Mouse (Mus musculus): ENCODE measurements around the gene Duoxa1.

Duoxa1 gene

DNA sequence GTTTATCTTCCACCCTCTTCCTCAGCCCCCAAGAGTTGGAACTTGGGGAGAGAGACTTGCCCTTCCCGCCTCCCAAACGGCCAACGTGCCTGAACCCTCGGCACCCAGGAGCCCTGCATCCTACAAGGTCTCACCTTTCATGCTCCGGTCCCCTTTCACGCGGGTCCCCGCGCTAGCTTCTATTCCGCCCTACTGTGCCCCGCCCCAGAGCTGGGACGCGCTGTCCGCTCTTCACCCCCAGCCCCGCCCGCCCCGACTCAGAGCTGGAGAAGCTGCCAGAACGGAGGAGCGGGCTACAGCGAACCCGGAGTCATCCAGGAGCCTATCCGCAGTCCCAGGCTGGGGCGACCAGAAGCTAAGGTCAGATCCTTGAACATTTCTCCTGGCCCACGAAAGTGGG lies at the start of gene Duoxa1:
Gene Duoxa1 (minus strand): TSS at position 195 of the 400 bp plus-strand sequence.
- in situ Hi-C loops (cut with MboI, MseI) = no loop called here

DNA sequence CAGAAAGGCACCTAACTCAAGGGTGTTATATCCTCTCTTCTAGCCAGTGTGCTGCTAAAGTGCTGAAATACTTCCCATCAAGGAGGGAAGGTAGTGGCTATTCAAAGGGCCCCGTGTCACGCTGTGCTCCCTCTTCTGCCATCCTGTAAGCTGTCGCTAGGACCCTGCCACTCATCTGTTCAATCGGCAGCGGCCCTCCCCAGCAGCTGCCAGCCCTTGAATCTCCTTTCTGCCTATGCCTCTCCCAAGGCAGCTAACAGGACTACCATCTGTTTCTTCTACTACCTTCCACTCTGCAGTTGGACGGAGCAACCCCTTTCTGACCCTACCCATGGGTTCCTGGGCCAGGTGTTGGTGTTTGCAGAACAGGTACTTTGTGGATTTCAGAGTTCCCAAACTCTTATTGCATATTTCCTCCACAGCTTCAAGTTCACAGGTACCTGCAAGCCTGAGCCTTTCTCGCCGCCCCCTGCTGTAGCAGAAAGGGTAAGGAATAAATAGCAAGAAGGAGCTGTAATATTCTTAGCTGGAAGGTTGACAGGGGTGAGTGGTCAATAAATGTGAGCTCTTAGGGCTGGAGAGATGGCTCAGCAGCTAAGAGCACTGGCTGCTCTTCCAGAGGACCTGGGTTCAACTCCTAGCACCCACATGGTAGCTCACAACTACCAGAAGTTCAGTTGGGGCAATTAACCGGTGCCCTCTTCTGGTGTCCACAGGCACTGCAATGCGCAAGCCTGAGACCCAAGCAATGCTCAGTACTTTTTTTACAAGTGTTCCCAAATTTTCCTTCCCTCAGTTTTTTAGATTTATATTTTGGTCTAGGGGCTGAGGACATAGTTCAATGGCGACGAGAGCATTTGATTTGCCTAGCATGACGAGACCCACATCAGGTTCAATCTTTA lies 49.3 kb upstream of the Duoxa1 start:
- in situ Hi-C loops (cut with MboI, MseI) = no loop called here

DNA sequence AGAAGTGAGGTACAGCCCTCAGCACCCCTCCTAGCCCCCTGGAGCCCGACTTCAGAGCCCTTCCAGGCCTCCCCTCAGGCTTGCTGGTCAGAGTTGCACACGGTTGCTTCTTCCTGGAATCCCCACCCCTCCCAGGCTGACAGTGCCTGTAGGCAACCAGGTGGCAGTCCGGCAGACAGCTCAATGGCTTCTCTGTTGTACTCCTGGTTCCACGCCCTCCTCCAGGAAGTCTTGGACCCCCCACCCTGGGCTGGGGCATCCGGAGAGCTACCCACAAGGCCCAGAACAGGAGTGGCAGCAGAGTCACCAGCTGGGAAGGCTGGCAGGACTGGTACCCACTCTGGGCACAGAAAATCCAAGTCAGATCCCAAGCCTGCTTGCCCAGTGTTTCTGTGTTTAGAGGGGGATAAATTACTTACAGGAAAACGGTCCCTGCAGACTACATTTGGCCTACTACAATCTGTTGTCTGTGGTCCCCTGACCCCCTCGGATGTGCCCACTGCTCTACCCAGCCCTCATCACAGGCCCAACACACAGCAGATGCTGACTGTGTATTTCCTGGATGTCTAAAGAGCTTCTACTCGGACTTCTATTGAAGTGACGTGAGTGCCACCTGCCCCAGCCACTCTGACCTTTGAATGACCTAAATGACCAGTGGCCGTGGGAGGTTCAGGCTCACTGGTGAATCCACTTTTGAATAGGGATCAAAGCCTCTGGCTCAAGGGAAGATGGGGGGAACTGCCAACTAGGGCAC lies 48.5 kb upstream of the Duoxa1 start:
- in situ Hi-C loops (cut with MboI, MseI) = no loop called here

DNA sequence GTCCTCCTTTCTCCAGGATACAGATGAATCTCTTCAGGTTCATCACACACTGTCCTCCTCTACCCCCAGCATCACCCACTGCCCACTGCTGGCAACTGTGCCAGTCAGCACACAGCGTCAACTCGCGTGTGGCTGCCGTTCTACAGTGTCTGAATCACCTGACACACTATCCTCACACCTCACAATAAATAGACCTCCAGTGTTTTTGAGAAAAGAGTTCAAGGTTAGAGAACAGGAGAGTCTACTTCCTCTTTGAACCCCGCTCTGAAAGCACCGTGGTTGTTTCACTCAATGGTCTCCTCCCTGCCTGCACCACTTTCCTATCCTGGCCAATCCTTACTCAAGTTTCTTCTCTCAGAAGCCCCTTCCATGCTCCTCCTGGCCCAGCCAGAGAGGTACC lies 47.7 kb upstream of the Duoxa1 start:
- in situ Hi-C loops (cut with MboI, MseI) = no loop called here

DNA sequence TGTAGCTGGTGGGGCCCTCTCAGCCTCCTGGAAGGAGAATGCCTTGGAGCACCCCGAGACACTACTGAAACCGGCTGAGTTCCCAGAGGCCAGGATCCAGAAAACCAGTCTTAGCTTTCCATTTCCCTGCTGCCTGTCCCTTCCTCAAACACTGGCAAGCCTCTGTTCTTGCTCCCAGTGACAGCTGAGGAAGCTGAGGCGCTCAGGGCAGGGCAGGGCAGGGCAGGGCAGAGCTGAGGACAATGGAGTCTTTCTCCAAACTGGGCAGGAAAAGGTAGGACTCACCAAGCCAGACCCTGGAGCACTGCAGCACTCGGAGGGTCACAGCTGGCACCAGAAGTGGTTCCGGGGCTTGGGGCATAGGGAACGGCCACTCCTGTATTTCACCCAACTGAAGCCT lies 46.8 kb upstream of the Duoxa1 start:
- in situ Hi-C loops (cut with MboI, MseI) = no loop called here

DNA sequence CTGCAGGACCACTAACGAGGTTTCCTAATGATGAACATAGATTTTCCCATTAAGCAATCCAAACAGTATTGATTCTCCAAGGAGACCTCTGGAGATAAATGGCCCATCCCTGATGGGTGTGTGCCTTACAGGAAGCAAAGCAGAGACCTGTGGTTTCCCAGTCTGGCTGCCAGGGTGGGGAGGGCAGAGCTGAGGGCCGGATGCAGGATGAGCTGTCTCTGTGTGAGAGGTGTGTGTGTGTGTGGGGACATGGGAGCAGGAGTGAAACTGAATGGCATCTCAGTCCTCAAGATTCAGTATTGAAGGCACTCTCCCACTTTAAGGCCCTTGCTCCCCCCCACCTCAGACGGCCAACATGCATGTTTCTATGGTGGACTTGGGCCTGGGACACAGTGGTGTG lies 42.7 kb upstream of the Duoxa1 start:
- in situ Hi-C loops (cut with MboI, MseI) = no loop called here

DNA sequence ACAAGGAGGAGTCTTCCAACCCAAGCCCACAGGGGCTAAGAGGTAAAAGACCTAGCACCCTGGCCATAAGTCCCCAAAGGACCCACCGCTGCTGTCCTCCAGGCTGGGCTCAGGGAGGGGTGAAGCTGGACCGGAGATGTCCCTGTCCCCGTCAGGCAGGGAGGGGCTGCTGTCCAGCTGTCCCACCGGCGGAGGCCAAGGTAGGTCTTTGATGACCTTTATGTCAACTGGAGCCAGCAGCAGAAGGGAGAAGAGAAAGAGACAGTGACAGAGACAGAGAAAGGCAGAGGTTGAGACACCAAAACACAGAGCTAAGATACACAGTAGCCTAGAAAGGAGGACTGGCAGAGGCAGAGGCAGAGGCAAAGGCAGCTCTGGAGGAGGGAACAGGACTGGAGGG lies 41.9 kb upstream of the Duoxa1 start:
- in situ Hi-C loops (cut with MboI, MseI) = no loop called here

DNA sequence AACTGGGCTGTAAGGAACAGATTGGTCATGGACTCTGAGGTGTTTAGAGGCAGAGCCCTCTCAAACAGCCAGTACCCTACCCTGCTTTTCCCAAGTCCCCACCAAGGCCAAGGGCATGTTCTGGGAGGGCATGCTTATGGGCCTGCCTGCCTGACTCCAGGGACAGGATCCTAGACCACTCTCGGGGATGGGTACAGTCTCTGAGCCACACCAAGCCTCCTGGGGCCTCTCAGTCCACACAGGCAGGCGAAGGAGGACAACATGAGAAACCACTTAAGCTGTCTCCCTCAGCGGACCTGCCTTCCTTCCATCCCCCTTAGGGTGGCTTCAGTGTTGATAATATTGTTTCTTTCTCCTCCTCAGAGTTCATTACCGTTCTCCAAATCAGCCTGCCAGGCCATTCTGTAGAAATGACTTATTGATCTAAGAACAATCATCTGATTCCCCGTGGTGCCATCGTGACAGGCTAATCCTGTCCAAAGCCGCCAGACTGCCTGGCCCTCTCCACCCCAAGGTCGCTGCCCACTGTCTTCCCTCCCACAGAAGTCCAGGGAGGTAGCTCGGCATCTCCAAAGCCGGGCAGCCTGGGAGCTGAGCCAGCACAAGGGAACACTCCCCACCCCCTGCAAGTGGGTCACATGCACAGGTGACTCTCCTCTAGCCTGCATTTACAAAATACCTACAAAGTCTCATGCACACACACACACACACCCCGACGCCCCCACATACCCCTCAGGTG lies 40.8 kb upstream of the Duoxa1 start:
- in situ Hi-C loops (cut with MboI, MseI) = no loop called here

DNA sequence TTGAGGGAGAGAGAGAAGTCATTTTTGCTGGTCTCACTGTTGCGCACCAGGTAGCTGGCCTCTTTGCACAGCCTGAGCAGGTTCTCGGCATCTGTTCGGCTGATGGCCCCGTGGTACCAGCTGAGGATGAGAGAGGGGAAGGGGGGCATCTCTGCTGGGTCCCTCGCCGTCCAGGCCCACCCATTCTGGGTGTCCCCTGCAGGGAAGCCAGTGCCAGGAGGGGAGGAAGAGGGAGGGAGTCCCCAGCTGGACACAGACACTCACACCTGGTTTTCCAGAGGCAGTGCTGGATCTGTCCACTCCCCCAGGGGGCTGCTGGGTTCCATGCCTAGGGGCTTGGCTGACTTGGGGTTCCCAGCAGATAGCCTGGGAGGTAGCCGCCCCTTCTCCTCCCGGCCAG lies 40.2 kb upstream of the Duoxa1 start:
- in situ Hi-C loops (cut with MboI, MseI) = no loop called here

DNA sequence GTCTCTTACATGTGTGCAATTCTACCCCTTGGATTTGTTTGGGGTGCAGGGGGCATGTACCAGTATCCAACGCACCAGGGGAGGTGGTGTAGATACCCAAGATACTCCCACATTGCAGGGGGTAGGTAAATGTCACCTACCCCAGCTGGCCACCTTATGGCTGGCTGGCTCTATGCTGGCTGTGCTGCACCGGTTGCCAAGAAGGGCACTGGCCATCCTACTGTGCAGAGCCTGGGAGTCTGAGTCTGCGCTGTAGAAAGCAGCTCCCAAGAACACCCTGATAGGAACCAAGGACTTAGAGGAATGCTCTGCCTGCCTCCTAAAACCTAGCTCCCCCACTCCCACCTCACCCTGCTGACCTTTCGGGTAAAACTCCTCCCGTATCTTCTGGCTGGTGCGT lies 39.5 kb upstream of the Duoxa1 start:
- in situ Hi-C loops (cut with MboI, MseI) = no loop called here

DNA sequence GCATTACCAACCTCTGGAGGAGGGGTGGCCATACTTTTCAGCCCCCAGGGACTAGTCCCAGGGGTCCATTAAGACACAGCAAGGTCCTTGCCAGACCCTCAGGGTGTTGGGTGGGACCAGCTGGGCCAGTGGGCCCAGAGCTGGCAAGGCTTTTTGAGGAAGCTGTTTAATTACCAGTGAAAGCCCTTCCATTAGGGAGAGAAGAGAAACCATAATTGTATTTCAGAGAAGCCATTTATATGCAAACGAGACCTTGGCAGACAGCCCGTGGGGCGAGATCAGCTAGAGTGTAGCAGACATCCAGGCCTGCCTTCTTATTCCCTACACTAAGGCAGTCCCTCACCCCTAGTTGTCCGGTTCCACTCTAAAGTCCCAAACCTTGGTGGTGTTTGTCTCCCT lies 38.4 kb upstream of the Duoxa1 start:
- in situ Hi-C loops (cut with MboI, MseI) = no loop called here

DNA sequence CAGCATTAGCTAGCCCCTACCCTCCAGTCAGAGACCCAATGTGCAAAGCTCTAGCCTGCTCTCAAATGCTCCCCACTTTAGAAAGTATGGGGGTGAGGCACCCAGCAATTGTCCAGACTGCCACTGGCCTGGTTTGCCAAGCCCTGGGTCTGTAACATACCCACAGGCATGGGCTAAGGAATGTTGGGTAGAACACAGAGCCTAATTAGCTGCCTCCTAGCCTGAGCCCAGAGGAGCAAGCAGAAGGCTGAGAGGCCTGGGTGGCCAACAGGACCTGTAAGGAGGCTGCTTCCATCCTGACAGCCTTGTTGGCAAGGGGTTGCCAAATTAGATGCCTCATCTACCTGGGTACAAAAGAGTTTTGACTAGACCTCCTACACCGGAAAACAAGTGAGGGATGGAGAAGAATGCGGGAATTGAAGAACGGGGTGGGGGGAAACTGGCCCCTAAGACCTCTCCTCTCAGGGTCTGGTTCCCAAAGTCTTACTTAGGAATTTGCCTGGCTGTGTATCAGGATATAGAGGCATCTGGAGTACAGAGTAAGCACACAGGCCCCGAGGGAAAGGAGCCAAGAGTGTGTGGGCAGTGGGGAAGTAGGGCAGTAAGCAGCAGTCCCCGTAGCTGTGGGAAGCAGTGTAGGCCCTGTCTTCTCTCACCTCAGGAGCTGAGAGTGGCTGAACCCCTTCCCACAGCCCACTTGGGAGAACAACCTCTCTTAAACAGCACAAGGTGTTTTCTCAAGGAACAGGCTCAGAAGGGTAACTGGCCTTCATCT lies 37.8 kb upstream of the Duoxa1 start:
- in situ Hi-C loops (cut with MboI, MseI) = no loop called here

DNA sequence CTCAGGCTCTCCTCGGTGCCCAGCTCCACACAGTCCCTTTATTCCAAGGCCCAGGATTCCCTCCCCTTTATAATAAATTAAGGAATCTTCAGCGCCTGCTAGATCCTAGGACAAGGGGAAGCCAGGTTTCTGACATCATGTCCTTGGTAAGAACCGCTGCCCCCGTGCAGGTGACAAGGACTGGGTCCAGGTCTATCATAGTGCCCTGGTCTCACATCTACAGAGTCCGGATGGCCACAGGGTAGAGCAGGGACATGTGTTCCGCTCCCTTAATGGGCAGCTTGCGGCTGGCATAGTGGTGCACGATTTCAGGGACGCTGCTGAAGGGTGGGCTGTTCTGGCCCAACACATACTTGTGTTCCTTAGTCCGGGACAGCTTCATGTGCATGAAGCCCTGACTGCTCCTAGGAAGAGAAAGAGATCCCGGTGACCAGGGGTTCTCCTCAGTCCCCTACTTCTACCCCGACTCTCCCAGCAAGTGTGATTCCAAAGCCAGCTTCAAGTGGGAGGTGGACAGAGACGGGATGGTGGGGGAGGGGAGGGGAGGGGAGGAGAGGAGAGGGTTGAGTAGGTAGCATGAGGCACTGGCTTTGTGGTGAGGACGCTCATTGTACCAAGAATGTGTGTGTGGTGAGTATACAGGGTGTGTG lies 35.7 kb upstream of the Duoxa1 start:
- in situ Hi-C loops (cut with MboI, MseI) = loop anchor here (5.0 kb wide), 1 partner anchor 42 kb away; no protein-coding TSS in a partner anchor

DNA sequence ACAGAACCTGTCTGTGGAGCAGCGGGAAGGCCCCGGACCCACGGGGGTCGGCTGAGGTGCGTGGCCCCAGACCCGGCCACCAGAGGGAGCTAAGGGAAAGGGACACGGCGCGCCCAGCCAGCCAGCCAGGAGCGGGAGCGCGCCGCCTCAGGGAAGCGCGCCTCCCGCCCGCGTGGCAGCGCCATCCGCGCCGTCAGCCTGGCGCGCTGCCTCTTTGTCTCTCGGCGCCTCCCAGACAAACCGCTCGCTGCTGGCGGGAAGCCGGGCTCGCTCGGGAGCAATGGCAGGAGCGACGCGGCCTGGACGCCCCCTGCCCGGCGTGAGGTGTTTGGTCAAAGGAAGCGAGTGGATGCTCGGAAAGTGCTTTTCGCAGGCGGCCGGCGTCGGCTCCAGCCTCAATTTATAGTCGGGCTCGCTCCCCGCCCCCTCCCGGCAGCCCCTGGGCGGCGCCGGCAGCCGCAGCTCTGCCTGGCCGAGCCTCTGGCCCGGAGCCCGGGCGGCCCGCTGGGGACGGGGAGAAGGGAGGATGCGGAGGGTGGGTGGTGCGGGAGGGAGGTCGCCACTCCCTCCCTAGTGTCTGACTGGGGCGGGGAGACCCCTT lies 35.1 kb upstream of the Duoxa1 start:
- in situ Hi-C loops (cut with MboI, MseI) = loop anchor here (5.0 kb wide), 1 partner anchor 41 kb away; no protein-coding TSS in a partner anchor

DNA sequence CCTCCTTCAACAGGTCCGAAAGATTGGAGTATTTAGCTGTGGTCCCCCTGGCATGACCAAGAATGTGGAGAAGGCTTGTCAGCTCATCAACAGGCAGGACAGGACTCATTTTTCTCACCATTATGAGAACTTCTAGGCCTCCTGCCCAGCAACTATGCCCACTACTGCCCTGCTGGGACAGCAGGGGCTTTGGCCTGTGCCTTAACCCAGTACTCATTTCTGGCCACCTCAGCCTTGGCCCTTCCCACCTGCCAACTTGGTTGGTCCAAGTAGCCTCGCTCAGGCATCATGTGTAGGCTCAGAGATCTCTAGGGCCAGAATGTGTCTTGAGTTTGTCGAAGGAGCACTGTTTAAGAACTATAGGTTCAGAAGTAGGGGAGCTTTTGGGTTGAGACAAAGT lies 33.7 kb upstream of the Duoxa1 start:
- in situ Hi-C loops (cut with MboI, MseI) = loop anchor here (5.0 kb wide), 1 partner anchor 40 kb away; no protein-coding TSS in a partner anchor

DNA sequence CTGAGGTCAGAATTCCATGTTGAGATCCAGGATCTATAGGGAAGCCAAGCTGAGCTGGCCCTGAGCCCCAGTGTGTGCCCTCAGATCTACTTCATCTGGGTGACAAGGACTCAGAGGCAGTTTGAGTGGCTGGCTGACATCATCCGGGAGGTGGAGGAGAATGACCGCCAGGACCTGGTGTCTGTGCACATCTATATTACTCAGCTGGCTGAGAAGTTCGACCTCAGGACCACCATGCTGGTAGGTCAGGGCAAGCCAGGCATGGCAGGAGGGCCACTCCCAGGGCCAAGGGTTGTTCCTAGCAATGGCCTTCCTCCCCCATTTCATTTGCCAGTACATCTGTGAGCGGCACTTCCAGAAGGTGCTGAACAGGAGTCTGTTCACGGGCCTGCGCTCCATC lies 32.6 kb upstream of the Duoxa1 start:
- in situ Hi-C loops (cut with MboI, MseI) = loop anchor here (5.0 kb wide), 1 partner anchor 39 kb away; no protein-coding TSS in a partner anchor

DNA sequence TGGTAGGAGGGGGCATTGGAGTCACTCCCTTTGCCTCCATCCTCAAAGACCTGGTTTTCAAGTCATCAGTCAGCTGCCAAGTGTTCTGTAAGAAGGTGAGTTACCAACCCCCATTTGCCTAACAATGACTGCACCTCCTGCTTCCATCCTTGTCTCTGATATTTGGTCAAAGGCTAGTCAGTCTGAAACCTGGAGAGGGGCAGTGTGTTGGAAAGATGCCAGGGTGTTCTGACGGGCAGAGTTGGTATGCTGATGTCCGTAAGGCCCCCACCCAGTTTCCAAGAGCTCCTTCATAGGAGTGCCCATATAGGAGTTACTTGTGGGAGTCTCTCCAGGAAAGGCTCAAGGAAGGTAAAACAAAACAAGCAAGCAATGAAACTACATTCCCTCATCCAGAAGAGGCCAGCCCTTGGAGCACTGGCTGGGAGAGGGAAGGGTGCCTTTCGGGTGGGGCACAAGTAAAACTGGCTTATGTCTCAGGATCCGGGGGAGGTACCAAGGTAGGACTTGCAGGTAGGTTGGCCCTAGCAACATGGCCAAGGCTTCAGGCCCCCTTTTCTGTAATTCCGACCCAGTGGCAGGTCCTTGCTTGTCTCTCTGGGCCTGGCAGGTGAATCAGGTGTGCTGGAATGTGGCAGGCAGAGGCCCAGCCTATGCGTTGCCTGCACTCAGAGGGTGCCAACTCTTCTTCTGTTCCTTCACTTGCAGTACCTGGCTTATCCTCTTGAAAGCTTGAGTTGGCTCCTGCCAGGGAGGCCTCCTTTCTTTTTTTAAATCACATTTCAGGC lies 31.8 kb upstream of the Duoxa1 start:
- in situ Hi-C loops (cut with MboI, MseI) = loop anchor here (5.0 kb wide), 1 partner anchor 38 kb away; no protein-coding TSS in a partner anchor

DNA sequence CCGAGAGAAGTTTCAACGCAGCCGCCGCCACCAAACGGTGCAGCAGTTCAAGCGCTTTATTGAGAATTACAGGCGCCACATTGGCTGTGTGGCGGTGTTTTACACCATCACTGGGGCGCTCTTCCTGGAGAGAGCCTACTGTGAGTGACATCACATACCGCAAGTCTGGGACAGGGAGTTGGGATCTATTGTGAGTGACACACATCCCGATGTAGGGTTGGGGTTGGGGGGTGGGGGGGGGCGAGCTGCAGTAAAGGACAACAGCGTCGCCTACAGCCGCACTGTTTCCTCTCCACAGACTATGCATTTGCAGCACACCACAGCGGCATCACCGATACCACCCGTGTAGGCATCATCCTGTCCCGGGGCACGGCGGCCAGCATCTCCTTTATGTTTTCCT lies 23.8 kb upstream of the Duoxa1 start:
- in situ Hi-C loops (cut with MboI, MseI) = no loop called here

DNA sequence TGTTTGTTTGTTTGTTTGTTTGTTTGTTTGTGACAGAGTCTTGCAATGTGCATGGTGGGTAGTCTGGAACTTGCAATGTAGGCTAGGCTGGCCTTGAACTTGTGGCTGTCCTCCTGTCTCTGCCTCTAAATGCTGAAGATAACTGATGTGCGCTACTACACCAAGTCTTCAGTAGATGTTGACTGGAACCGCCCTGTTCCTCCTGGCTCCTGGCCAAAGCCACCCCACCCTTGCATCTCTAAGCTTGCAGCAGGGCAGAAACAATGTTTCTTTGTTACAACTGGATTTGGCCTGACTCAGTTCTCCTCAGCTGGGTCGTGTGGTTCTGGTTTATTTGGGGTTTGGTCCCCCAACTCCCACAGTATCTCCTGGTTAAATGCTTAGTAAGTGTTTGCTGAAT lies 20.6 kb upstream of the Duoxa1 start:
- in situ Hi-C loops (cut with MboI, MseI) = no loop called here
